Mouse (Mus musculus) neutrophil, adult 65 days (primary cell): Measurements from ENCODE around the gene Grxcr1. TPM values are rescaled to one million over a fixed set of nuclear protein-coding genes. Genes with fewer than 3 reads are reported as not detected.

ENCODE experiments used
- total RNA-seq: library from RNA; stranded (reverse); gene quantifications from 2 replicates; pipeline ENCODE4 v1.2.4, GENCODE M21; 2023

Gene Grxcr1
- not detected in 2 replicates for total RNA-seq

DNA sequence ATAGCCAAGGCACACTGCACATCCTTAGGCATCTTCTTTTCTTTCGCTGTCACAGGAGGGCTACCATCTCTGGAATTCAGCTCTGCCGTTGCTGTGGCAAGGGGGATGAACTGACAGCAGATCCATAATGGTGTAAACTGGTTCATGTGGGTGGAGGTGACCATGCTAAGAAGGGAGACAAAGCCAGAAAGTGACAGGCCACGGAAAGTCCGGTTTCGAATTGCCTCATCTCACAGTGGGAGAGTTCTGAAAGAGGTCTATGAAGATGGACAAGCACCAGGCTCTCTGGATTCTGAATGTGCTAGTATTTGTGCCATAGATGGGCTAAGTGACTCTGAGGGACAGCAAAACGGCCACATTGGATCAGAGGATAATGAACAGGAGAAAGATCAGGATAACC is at the start of gene Grxcr1:
Grxcr1 (plus strand) TSS at position 92 of the 400 bp plus-strand sequence.

Other genes starting within 250 kb of the Grxcr1 start
- gene Atp8a1, start 184.4 kb upstream of the Grxcr1 start, total RNA-seq: 105 and 165 TPM in 2 replicates
- not detected in 2 replicates for gene Gm5108, start 90.2 kb upstream of the Grxcr1 start, total RNA-seq
- gene Gm21905, start 85.4 kb upstream of the Grxcr1 start, total RNA-seq: not detected in 2 replicates